Mouse (Mus musculus): ENCODE results near the gene Enc1.

DNA sequence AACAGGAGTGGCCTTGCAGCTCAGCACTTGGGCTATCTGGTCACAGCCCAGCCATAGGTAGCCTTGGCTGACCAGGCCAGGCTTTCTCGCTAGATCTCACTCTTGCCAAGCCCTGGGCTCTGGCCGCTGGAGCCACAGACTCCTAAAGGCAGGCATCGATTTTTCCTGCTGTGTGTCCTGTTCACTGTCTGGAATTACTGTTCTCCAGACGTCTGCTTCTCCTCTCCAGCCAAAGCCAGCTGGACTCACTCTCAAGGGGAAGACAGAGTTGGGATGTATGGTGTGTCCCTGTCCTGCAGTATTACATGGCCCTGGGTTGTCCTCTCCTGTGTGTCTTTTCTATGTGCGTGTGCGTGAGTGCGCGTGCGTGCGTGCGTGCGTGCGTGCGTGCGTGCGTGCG lies 50.4 kb downstream of the Enc1 start:
- TF ChIP-seq CTCF (conservative IDR thresholded peaks at IDR 0.05 in 1 of 2, IDR thresholded peaks at IDR 0.05 in 1 of 2; ENCODE audit: low read depth in 2 of 2, low read length in 2 of 2) (no peak), ZMIZ1 (IDR thresholded peaks at IDR 0.05; ENCODE audit: low read depth, low read length) (no peak), CHD2 (IDR thresholded peaks at IDR 0.05; ENCODE audit: low read length) (no peak), ZNF384 (IDR thresholded peaks at IDR 0.05; ENCODE audit: low read depth, low read length) (no peak), POLR2A (IDR thresholded peaks at IDR 0.05; ENCODE audit: low read depth, low read length) (no peak), ELF1 (IDR thresholded peaks at IDR 0.05; ENCODE audit: low read depth, low read length) (no peak), TBP (conservative IDR thresholded peaks at IDR 0.05; ENCODE audit: low read depth, low read length) (no peak), ETS1 (conservative IDR thresholded peaks at IDR 0.05; ENCODE audit: low read depth, low read length) (no peak), NELFE (IDR thresholded peaks at IDR 0.05; ENCODE audit: low read depth, low read length) (no peak), TCF12 (IDR thresholded peaks at IDR 0.05; ENCODE audit: low read depth, low read length) (no peak), UBTF (IDR thresholded peaks at IDR 0.05; ENCODE audit: low read depth, low read length) (no peak)

All from CH12.LX (cell line).